Mouse (Mus musculus) CH12.LX (cell line): Measurements from ENCODE around the gene Fbxw8. TPM values are rescaled to one million over a fixed set of nuclear protein-coding genes. Genes with fewer than 3 reads are reported as not detected.

Experiments used
- DNase-seq: peaks from one replicate; pipeline ENCODE4 v3.0.0-alpha.2; 2013; ENCODE audit errors: extremely low read depth
- H3K27ac ChIP-seq: 2 replicates; pipeline ENCODE4 v1.5.1; 2012; ENCODE audit warnings: low read depth, mild to moderate bottlenecking, control low read depth, moderate library complexity; ENCODE audit not compliant: insufficient read depth
- H3K27me3 ChIP-seq: replicated peaks from 2 replicates; pipeline ENCODE3; 2012; ENCODE audit warnings: inconsistent platforms
- H3K36me3 ChIP-seq, 2 experiments: replicated peaks in 1 of 2; 2 replicates each; pipeline versions ENCODE3 to v1.6.1; 2012; ENCODE audit warnings: inconsistent platforms in 1 of 2, low read length in 1 of 2, mild to moderate bottlenecking in 1 of 2, mixed read lengths in 1 of 2, moderate library complexity in 1 of 2; ENCODE audit not compliant: control insufficient read depth in 1 of 2, insufficient read depth in 1 of 2
- H3K4me1 ChIP-seq, 2 experiments: 2 replicates each; pipeline ENCODE4 v1.6.1; 2012; ENCODE audit warnings: inconsistent platforms in 1 of 2, moderate library complexity in 1 of 2; ENCODE audit not compliant: insufficient read depth in 2 of 2, control insufficient read depth in 1 of 2
- H3K4me2 ChIP-seq: 2 replicates; pipeline ENCODE4 v1.6.1; 2012; ENCODE audit warnings: low read depth, mild to moderate bottlenecking, control low read depth; ENCODE audit not compliant: poor library complexity, insufficient read depth, severe bottlenecking
- H3K4me3 ChIP-seq, 3 experiments: fragments of 150-350 bp in 1 of 3; sonication (generic) in 1 of 3; replicated peaks in 1 of 3; 2 replicates each; pipeline versions ENCODE3 to v1.5.1; 2011 to 2012; ENCODE audit warnings: low read depth in 2 of 3, low read length in 2 of 3, mild to moderate bottlenecking in 2 of 3, moderate library complexity in 2 of 3, control low read depth in 1 of 3, improper control_type of control experiment in 1 of 3, inconsistent platforms in 1 of 3, mixed read lengths in 1 of 3; ENCODE audit not compliant: poor library complexity in 1 of 3
- H3K79me2 ChIP-seq: replicated peaks from 2 replicates; pipeline ENCODE4 v1.6.1; 2012; ENCODE audit warnings: mild to moderate bottlenecking, moderate library complexity; ENCODE audit not compliant: control insufficient read depth, poor library complexity, insufficient read depth, severe bottlenecking; ENCODE audit errors: extremely low read depth
- H3K9ac ChIP-seq: 2 replicates; pipeline ENCODE4 v1.6.1; 2012; ENCODE audit warnings: low read depth, mild to moderate bottlenecking, control low read depth, moderate library complexity; ENCODE audit not compliant: insufficient read depth
- H3K9me3 ChIP-seq: replicated peaks from 2 replicates; pipeline ENCODE3; 2012; ENCODE audit warnings: low read length, inconsistent platforms, mixed read lengths
- E2F4 ChIP-seq: IDR thresholded peaks from 2 replicates; pipeline ENCODE4 v1.6.1; 2011; ENCODE audit warnings: low read depth, low read length, improper control_type of control experiment; ENCODE audit not compliant: insufficient replicate concordance
- EP300 ChIP-seq: IDR thresholded peaks from 2 replicates; pipeline ENCODE4 v1.6.1; 2011; ENCODE audit warnings: low read length, improper control_type of control experiment
- GABPA ChIP-seq: IDR thresholded peaks from 2 replicates; pipeline ENCODE4 v1.6.1; 2012; ENCODE audit warnings: low read depth, low read length, improper control_type of control experiment, inconsistent platforms; ENCODE audit not compliant: insufficient replicate concordance
- IRF4 ChIP-seq: IDR thresholded peaks from 2 replicates; pipeline ENCODE4 v1.6.1; 2014; ENCODE audit warnings: low read depth, mild to moderate bottlenecking, inconsistent platforms, low read length, improper control_type of control experiment
- JUN ChIP-seq: IDR thresholded peaks from 2 replicates; pipeline ENCODE4 v1.6.1; 2011; ENCODE audit warnings: low read depth, mild to moderate bottlenecking, low read length, improper control_type of control experiment, moderate library complexity; ENCODE audit not compliant: insufficient read depth
- JUND ChIP-seq: conservative IDR thresholded peaks from 2 replicates; pipeline ENCODE4 v1.6.1; 2011; ENCODE audit warnings: low read depth, low read length, improper control_type of control experiment
- KAT2A ChIP-seq: IDR thresholded peaks from 2 replicates; pipeline ENCODE4 v1.6.1; 2012; ENCODE audit warnings: low read length, improper control_type of control experiment, inconsistent platforms; ENCODE audit not compliant: insufficient replicate concordance
- MAFK ChIP-seq: IDR thresholded peaks from 2 replicates; pipeline ENCODE4 v1.6.1; 2011; ENCODE audit warnings: low read length, improper control_type of control experiment; ENCODE audit not compliant: insufficient replicate concordance
- MAX ChIP-seq: IDR thresholded peaks from 2 replicates; pipeline ENCODE4 v1.6.1; 2011; ENCODE audit warnings: low read length, improper control_type of control experiment
- MEF2A ChIP-seq: IDR thresholded peaks from 2 replicates; pipeline ENCODE4 v1.6.1; 2014; ENCODE audit warnings: low read depth, mild to moderate bottlenecking, inconsistent platforms, low read length, improper control_type of control experiment, borderline replicate concordance
- NELFE ChIP-seq: IDR thresholded peaks from 2 replicates; pipeline ENCODE4 v1.6.1; 2011; ENCODE audit warnings: low read depth, low read length, improper control_type of control experiment
- PAX5 ChIP-seq: IDR thresholded peaks from 2 replicates; pipeline ENCODE4 v1.6.1; 2012; ENCODE audit warnings: low read length, inconsistent platforms, mixed read lengths
- RAD21 ChIP-seq: IDR thresholded peaks from 2 replicates; pipeline ENCODE4 v1.6.1; 2011; ENCODE audit warnings: low read depth, mild to moderate bottlenecking, low read length, improper control_type of control experiment, moderate library complexity
- RCOR1 ChIP-seq: conservative IDR thresholded peaks from 2 replicates; pipeline ENCODE4 v1.6.1; 2012; ENCODE audit warnings: low read depth, mild to moderate bottlenecking, inconsistent platforms, low read length, improper control_type of control experiment
- SMC3 ChIP-seq: IDR thresholded peaks from 2 replicates; pipeline ENCODE4 v1.6.1; 2011; ENCODE audit warnings: low read depth, low read length, improper control_type of control experiment
- TCF12 ChIP-seq: IDR thresholded peaks from 2 replicates; pipeline ENCODE4 v1.6.1; 2014; ENCODE audit warnings: low read depth, mild to moderate bottlenecking, inconsistent platforms, low read length, improper control_type of control experiment
- USF2 ChIP-seq: conservative IDR thresholded peaks from 2 replicates; pipeline ENCODE4 v1.6.1; 2011; ENCODE audit warnings: low read depth, low read length, improper control_type of control experiment
- ZC3H11A ChIP-seq: IDR thresholded peaks from 2 replicates; pipeline ENCODE4 v1.6.1; 2012; ENCODE audit warnings: low read depth, mild to moderate bottlenecking, inconsistent platforms, low read length, improper control_type of control experiment
- ZMIZ1 ChIP-seq: IDR thresholded peaks from 2 replicates; pipeline ENCODE4 v1.6.1; 2012; ENCODE audit warnings: low read depth, mild to moderate bottlenecking, inconsistent platforms, low read length, improper control_type of control experiment
- ZNF384 ChIP-seq: IDR thresholded peaks from 2 replicates; pipeline ENCODE4 v1.6.1; 2012; ENCODE audit warnings: low read depth, low read length, improper control_type of control experiment, inconsistent platforms
- dilution Hi-C: fragments of 300-500 bp; cut with MboI; formaldehyde crosslinking; loops from 2 replicates; pipeline ENCODE4 v1.14.3; 2020; ENCODE audit warnings: low sequenced_read_pairs; ENCODE audit not compliant: extremely low pct_unique_long_range_greater_than_20kb, extremely low pct_ligation_motif_present
- in situ Hi-C: fragments of 300-500 bp; cut with MboI; formaldehyde crosslinking; loops from 3 replicates; pipeline ENCODE4 v1.14.3; 2019; ENCODE audit warnings: low sequenced_read_pairs, low pct_ligation_motif_present, low pct_unique_long_range_greater_than_20kb, mixed read lengths
- polyA plus RNA-seq: library from polyadenylated mRNA; unstranded; fragments of >175 nt; gene quantifications from 2 replicates; pipeline ENCODE4 v1.2.1, GENCODE M21; 2012; ENCODE audit warnings: low read depth; ENCODE audit not compliant: insufficient read length
- total RNA-seq, 2 experiments: library from RNA; depleted of rRNA; stranded (reverse); fragments of 300-350 nt in 1 of 2; fragments of >200 nt in 1 of 2; gene quantifications; 2 replicates each; pipeline ENCODE4 v1.2.3; 2012 to 2014

Fbxw8 gene
- total and polyA plus RNA-seq, 3 experiments: 41.7 to 50.9 (median 47.3) TPM

- in situ Hi-C loops: no loop called here
- Histone ChIP-seq H3K27ac (no peak overlapping the region), H3K9ac (no peak overlapping the region), H3K79me2 (no peaks in the 10 kb centered on the region), H3K36me3 (peaks cover 74 to 98% of the 10 kb centered on the region in 2 experiments), H3K9me3 (no peaks in the 10 kb centered on the region), H3K4me3 (no peak overlapping the region), H3K27me3 (no peaks in the 10 kb centered on the region), H3K4me1 (peaks cover 0 to 6% of the 10 kb centered on the region in 2 experiments; a peak in 2 of 4 replicates), H3K4me2 (no peak overlapping the region)
- no peak for DNase-seq
- no peak for TF ChIP-seq EP300
- no peak for TF ChIP-seq MAX
- dilution Hi-C loops: no loop called here
These were observed 87.2 kb downstream of the Fbxw8 start for GRCm38 (mm10) chr5:118067984-118068494.

GRCm38 (mm10) chr5:118067572-118067971 is 87.7 kb downstream of the Fbxw8 start:
- H3K27me3 ChIP-seq: no peaks in the 10 kb centered on the region
- H3K4me2 ChIP-seq: no peak overlapping the region
- peaks cover 70 to 95% of the 10 kb centered on the region in 2 experiments for H3K36me3 ChIP-seq
- H3K9ac ChIP-seq: no peak overlapping the region
- dilution Hi-C loops (no loop called here), in situ Hi-C loops (no loop called here)
- H3K9me3 ChIP-seq: no peaks in the 10 kb centered on the region
- DNase-seq: no peak
- H3K4me1 ChIP-seq: peaks cover 0 to 6% of the 10 kb centered on the region in 2 experiments; a peak in 2 of 4 replicates
- H3K4me3 ChIP-seq: no peak overlapping the region
- H3K79me2 ChIP-seq: no peaks in the 10 kb centered on the region
- H3K27ac ChIP-seq: no peak overlapping the region
- TF ChIP-seq MAX: no peak
- no peak for TF ChIP-seq MEF2A
- no peak for TF ChIP-seq TCF12
- TF ChIP-seq USF2: no peak
- no peak for TF ChIP-seq ZC3H11A
- no peak for TF ChIP-seq JUN
- TF ChIP-seq ZMIZ1: no peak
- no peak for TF ChIP-seq JUND
- no peak for TF ChIP-seq ZNF384
- TF ChIP-seq PAX5: no peak
- no peak for TF ChIP-seq E2F4
- TF ChIP-seq RCOR1: no peak
- TF ChIP-seq MAFK: no peak
- no peak for TF ChIP-seq NELFE
- TF ChIP-seq KAT2A: no peak
- TF ChIP-seq GABPA: no peak
- no peak for TF ChIP-seq RAD21
- no peak for TF ChIP-seq IRF4
- no peak for TF ChIP-seq SMC3
